Mouse (Mus musculus) c-Kit-negative CD71-positive TER-119-positive erythroid progenitor cells, embryonic 14.5 days (primary cell): ENCODE measurements around the gene Crip1.

ENCODE experiments used
- DNase-seq: peaks from one replicate; pipeline ENCODE4 v3.0.0-alpha.2; 2013; ENCODE audit warnings: low read depth, low spot score

The Crip1 gene

DNA sequence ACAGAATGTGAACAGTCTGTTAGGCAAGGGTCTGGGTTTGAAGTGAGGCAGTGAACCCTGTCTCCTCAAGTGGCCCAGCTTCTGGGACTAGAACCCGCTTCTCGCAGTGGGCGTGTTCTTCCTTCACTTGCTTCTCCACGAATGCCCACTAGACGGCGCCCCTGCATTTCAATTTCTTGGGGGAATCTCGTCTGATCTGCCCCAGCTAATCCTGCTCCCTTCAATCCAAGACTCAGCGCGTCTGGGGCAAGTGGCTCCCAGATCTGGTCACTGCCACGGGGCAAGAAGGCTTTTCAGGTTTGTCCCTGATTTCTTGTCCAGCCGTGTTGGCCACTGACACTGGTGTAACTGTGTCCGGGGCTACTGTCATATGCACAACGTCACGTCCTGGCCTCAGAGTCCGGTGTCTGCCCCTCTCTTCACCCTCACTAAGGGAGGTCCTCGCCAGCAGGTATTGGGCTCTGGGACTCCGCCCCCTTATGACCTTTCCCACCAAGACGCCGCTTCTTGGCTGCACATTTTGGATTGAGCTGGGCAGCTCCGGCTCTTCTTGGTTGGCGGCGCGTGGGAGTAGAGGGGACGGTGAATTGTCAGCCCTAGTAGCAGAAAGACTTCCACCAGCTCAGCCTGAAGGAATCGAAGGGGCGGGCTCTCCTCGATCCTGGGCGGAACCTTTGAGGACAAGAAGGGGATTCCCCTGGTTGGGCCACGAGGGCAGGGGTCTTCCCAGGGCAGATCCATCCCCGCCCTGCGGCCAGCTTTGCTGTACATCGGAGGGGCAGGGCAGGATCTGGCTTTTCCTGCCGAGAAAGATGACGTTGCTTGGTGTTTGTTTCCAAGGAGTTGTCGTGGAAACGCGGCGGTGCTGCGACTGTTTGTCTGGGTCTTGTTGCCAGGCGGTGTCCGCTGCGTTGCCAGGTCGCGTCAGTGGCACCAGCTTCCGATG lies at the start of gene Crip1:
Crip1 (plus strand) TSS at position 205 of the 946 bp plus-strand sequence.
- DNase-seq, result peak; percentile 57

DNA sequence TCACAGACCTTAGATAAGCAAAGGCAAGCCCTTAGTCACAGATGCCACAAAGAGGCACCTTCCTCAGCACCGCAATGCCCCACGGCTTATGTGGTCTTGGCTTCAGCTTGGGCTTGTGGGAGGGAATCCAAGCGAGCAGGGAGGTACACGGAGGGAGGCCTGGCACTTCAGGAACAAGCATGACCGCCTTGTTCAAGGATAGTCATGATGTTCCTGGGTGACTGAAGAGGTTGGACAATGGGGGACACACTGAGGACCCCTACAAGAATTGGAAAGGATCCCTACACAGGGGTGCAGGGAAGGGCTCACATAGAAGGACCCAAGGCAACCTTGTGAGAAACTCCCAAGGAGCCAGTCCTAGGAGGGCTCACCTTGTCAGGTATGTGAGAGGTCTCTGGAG lies 49.1 kb upstream of the Crip1 start:
- no peak for DNase-seq

- no peak for DNase-seq
Observed at GRCm38 (mm10) chr12:113097749-113098281, 48.3 kb upstream of the Crip1 start, which contains the start of gene Mta1. Gene Mta1 (plus strand): TSS chr12:113098278.

GRCm38 (mm10) chr12:113098530-113099151 lies 47.5 kb upstream of the Crip1 start:
- no peak for DNase-seq

- DNase-seq, result no peak
Observed at GRCm38 (mm10) chr12:113099470-113100237, 46.5 kb upstream of the Crip1 start.

GRCm38 (mm10) chr12:113100448-113101076 lies 45.6 kb upstream of the Crip1 start:
- DNase-seq, result no peak

DNA sequence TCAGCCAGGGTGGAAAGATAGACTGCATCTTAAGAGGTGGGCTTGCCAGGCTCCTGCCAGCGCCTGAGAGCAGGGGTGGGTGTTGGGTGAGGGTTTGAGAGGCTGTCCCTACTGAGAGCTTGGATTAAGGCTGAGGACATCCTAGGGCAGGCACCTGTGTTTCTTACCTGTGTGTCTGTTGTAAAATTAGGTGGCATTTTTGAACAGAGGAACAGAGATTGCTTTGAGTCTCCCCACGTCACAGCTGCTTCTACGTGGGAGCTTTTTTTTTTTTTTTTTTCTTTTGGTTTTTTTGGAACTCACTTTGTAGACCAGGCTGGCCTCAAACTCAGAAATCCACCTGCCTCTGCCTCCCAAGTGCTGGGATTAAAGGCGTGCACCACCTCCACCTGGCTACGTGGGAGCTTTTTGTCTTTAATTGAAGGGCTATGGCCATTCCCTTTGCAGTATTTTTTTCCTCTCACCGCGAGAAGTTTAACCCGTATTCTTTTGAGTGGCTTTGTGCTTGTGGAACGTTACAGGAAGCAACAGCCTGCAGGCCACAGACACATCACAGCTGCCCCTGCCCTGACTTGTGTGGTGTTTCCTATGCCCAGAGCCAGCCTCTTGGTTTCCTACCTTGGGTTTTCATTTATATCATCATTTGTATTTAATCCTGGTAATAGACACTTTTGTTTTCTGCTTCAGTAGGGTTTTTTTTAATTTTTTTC lies 44.7 kb upstream of the Crip1 start:
- no peak for DNase-seq

DNA sequence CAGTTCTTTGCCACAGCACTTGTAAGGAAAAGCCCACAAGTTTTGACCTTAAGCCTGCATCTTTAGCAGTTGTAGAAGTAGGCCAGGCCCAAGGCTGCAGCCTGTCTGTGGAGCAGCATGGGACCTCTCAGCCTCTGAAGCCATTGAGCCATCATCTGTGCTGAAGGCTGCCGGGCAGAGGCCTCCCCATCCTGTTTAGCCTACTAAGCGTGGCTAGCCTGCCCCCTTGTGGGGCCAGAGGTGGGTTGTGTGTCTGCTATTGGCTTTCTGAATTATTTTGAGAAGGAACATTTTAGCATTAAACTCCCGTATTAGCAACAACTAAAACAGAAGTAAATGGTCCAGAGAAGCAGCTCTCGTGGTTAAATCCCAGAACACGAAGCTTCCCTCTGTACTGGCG lies 43.7 kb upstream of the Crip1 start:
- DNase-seq, result no peak

GRCm38 (mm10) chr12:113103846-113104451 lies 42.2 kb upstream of the Crip1 start:
- no peak for DNase-seq

- DNase-seq, result no peak
Observed at GRCm38 (mm10) chr12:113106386-113106785, 39.7 kb upstream of the Crip1 start.

- peak; percentile 52 for DNase-seq
Observed at GRCm38 (mm10) chr12:113107431-113108124, 38.5 kb upstream of the Crip1 start.

GRCm38 (mm10) chr12:113108528-113109283 lies 37.4 kb upstream of the Crip1 start:
- DNase-seq, result no peak

DNA sequence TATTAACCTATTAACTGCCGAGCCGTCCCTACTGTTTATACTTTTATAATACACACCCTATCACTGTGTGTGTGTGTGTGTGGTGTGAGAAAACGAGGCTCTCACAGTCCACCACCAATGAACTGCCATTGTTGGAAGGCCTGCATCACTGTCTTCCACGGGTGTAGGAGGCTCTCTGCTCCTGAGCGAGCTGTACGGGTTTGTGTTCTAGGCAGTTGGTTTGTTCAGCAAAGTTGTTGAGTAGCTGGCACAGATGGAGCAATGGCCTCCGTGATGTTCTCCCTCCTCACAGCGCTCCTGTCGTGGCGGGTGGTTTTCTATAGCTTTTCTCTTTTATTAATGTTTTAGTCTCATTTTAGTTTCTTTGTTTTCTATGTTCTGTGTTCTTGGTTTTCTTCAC lies 36.3 kb upstream of the Crip1 start:
- no peak for DNase-seq

- DNase-seq, result no peak
Observed at GRCm38 (mm10) chr12:113114141-113114540, 32.0 kb upstream of the Crip1 start.

- no peak for DNase-seq
Observed at GRCm38 (mm10) chr12:113114856-113115538, 31.1 kb upstream of the Crip1 start.

DNA sequence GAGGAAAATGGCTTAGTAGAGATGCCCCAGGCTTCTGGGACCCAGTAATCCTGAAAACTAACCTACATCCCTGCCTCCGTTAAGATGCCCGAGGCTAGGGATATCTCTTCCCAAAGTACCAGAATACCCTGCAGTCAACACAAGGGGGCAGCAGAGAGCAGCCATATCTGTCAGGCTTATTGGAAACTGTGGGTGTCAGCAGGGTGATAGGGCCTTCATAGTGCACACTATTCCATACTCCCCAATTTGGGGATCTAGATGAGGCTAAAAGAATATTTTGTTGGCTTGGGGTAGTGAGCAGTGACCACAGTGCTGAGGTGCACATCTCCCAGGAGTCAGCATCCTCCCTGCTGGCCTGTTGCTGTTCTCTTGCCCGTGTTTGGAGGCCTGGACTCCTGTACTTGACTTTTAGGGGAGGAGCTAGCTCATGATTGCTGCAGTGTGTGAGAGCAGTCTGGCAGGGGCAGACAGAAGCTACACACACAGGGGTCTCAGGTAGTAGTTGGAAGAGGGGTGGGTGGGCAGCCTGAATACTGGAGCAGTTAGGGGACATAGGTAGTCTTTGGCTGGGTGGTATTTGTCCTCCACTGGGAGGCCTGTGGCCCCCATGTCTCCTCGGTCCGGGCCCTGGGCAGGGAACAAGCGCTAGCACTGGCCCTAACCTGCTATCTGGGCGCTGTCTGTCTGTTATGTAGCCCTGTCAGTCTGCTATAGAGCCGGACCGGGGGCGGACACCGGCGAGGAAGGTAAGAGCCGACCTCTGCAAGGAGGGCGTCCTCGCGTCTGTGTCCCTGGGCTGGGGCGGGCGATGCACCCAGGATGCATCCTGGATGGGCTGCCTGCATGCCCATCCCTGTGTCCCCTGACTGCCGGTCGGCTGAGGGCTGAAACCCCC lies 26.4 kb upstream of the Crip1 start:
- peak; percentile 71 for DNase-seq

DNA sequence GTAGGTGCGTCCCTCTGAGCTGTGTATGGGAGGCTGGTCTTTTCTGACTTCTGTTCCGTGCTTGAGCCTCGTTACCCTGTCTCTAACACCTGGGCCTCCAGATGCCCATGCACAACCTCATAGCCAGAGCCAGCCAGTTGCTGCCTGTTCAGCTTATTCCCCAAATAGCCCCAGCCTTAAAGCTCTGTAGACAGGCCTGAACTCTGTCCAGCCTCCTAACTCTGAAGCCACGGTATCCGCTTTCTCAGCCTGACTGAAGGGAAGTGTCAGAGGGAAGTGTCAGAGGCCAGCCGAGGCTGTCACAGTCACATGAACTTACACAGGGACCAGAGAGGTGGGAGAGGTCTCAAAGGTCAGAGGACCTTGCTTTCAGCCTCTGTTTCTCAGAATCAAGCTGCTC lies 21.4 kb upstream of the Crip1 start:
- no peak for DNase-seq
